Mouse (Mus musculus): ENCODE data around the gene Agap1. TPM values are rescaled to one million over a fixed set of nuclear protein-coding genes. Genes with fewer than 3 reads are reported as not detected.

Gene Agap1
- polyA plus RNA-seq, 1 experiment from 2014 or later: 49.8 TPM

DNA sequence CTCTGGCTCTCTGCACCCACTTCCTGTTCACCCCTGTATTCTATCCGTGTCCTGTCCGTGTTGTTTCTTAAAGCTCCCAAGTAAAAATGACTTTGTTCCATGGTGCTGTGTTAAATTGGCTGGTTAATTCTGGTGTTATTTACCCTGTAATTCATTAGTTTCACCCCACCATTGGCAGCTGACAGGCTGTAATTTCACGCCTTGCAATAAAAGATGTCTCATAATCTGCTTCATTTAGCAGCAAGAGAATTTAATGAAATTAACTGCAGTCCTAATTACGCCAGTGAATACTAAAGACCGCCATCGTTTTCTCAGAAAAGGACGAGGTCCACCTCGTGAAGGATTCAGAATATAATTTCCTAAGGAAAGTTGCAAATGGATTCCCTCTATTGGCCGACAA lies 245.6 kb downstream of the Agap1 start:
- no peak overlapping the region for H3K27ac ChIP-seq (replicated peaks)
- no peak overlapping the region for H3K4me2 ChIP-seq
- 0 out of 2 replicates have a peak, but pooled peaks cover 10% of the 10 kb centered on the region for H3K27me3 ChIP-seq
- H3K4me1 ChIP-seq (replicated peaks): peaks cover 45% of the 10 kb centered on the region
- ATAC-seq (ENCODE audit: low FRiP score, low read depth): no peak
- WGBS: 39% methylated on average over 9 of the region's 9 CpGs
- no peak overlapping the region for H3K4me3 ChIP-seq
- H3K9me3 ChIP-seq: no peaks in the 10 kb centered on the region
- H3K9ac ChIP-seq: no peak overlapping the region
- no peaks in the 10 kb centered on the region for H3K36me3 ChIP-seq

DNA sequence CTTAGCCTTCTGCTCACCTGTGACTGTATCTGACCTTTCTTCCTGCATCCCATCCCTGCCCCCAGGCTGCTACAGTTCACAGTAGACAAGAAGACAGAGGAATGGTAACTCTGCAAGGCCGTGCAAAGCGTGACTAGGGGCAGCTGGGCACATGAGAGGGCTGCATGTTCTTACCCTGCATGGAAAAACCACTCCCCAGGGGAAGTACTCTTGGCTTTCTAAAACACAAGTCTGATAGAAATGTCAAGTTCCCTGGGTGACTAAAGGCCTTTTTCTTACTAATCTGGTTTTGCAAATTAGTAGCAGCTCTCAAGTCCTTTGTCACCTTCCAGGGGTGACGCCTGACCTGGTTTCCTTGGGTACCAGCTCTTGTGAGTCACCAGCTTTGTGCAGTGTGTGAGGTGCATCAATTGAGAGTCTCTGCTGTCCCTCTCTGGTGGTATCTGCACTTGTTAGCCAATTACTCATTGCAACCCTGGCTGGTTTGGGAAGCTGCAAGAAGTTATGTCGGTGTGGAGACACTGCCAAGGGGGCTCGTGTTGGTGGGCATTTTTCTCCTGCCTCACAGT lies 246.6 kb downstream of the Agap1 start:
- Histone ChIP-seq H3K27ac (replicated peaks) (no peak overlapping the region), H3K4me3 (no peak overlapping the region), H3K9me3 (no peaks in the 10 kb centered on the region), H3K27me3 (0 out of 2 replicates have a peak, but pooled peaks cover 4% of the 10 kb centered on the region), H3K4me1 (replicated peaks) (peaks cover 45% of the 10 kb centered on the region), H3K9ac (no peak overlapping the region), H3K4me2 (no peak overlapping the region), H3K36me3 (no peaks in the 10 kb centered on the region)
- no peak for ATAC-seq (ENCODE audit: low FRiP score, low read depth)
- WGBS: 80% methylated on average over 5 of the region's 5 CpGs

DNA sequence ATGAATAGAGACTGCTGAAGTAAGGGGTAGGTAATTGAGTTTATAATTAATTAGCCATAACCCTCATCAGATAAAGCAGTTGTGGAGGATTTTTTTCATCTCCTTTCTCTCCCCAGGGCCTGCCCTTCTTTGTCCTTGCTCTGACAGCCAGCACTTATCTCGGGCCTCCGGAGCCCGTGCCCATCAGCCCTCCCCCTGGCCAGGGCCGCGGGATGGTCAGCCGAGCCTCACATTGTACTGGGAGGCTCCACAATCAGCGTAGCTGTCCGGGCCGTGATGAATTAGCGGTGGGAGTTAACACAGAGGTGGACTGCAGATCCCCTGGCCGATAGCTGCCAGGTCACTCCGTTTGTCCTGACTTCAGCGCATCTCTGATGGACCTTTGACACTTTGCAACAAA lies 248.7 kb downstream of the Agap1 start:
- H3K36me3 ChIP-seq: no peaks in the 10 kb centered on the region
- no peak for ATAC-seq (ENCODE audit: low FRiP score, low read depth)
- no peaks in the 10 kb centered on the region for H3K27me3 ChIP-seq
- no peaks in the 10 kb centered on the region for H3K9me3 ChIP-seq
- WGBS: 16% methylated on average over 13 of the region's 13 CpGs
- H3K27ac ChIP-seq (replicated peaks): no peak overlapping the region
- no peak overlapping the region for H3K4me3 ChIP-seq
- no peak overlapping the region for H3K4me2 ChIP-seq
- no peak overlapping the region for H3K9ac ChIP-seq
- peaks cover 53% of the 10 kb centered on the region for H3K4me1 ChIP-seq (replicated peaks)

DNA sequence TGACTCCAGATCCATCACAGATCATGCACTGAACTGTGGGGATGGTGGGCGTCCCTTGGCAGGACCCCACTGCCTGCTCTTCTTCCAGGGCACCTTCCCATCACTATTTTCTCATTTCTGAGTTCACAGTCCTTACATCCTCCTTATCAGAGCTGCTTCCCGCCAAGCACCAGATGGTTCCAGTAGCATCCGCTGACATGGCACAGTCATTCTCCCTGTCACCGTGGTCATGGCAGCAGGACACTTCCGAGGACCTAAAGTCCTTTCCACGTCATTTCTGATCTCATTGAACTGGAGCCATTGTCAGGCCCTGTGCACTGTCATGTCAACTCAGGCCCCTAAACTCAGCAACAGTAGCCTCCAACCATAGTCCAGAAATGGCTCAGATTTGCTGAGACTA lies 251.1 kb downstream of the Agap1 start:
- WGBS: 86% methylated on average over 6 of the region's 6 CpGs
- H3K27ac ChIP-seq (replicated peaks): no peak overlapping the region
- no peak for ATAC-seq (ENCODE audit: low FRiP score, low read depth)

DNA sequence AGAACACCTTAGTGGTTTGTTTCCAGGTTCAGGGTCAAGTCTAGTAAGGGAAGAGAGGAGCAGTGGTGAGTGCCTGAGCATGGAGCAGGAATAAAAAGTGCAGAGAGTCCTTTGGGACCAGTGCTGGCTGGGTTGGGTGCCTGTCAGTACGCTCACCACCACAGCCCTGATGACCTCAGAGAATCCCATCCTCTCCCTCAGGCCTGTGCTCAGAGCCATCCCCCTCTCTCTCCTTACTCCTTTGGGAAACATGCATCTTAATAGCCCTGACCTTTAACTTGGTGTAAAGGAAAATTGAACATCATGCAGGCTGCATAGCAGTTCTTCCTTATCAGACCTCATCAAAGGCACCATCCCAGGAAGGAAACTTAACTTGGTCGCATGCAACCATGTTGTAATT lies 252.3 kb downstream of the Agap1 start:
- Histone ChIP-seq H3K27me3 (no peaks in the 10 kb centered on the region), H3K36me3 (no peaks in the 10 kb centered on the region), H3K4me1 (replicated peaks) (peaks cover 35% of the 10 kb centered on the region), H3K4me2 (no peak overlapping the region), H3K9me3 (no peaks in the 10 kb centered on the region), H3K4me3 (no peak overlapping the region), H3K27ac (replicated peaks) (no peak overlapping the region), H3K9ac (no peak overlapping the region)
- WGBS: 73% methylated on average over 2 of the region's 2 CpGs
- no peak for ATAC-seq (ENCODE audit: low FRiP score, low read depth)

More for the DNA sequence above, 251.1 kb downstream of the Agap1 start:
- Histone ChIP-seq H3K4me3 (no peak overlapping the region), H3K9me3 (no peaks in the 10 kb centered on the region), H3K27me3 (no peaks in the 10 kb centered on the region), H3K9ac (no peak overlapping the region), H3K4me2 (no peak overlapping the region), H3K4me1 (replicated peaks) (peaks cover 45% of the 10 kb centered on the region), H3K36me3 (no peaks in the 10 kb centered on the region)

DNA sequence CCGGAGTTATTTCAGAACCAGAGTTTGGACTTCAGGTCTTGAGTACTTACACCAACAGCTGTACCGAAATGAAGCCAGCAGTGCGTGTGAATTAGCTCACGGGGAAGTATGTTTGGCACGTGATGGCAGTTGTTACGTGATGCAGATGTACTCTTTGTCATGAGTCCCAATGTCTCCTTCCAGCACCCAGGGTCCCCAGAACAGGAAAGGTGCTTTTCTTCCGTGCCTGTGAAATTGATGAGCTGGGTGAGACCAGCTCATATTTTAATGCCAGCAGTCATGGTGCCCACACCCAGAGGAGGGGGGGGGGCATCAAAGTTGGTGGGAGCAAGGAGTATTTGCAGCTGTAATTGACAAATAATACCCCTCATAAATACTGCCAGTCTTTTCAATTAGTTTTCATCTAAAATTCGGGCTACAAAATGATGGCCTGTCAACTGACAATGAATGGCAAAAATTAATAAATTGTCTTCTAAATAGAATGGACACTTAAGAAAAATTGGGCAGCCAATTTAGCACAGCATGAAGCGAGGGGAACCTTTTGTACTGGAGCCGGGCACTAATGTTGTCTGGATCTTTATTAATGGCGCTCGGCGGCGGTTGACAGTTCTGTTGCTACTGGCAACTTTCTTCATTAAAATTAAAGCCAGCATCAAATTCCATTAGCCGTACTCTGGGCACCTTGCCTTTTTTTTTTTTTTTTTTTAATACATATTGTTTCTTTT lies 253.3 kb downstream of the Agap1 start:
- WGBS: 32% methylated on average over 15 of the region's 15 CpGs
- Histone ChIP-seq H3K27ac (replicated peaks) (no peak overlapping the region), H3K27me3 (no peaks in the 10 kb centered on the region), H3K9me3 (no peaks in the 10 kb centered on the region), H3K36me3 (no peaks in the 10 kb centered on the region), H3K4me1 (replicated peaks) (peaks cover 25% of the 10 kb centered on the region), H3K4me2 (no peak overlapping the region), H3K9ac (no peak overlapping the region), H3K4me3 (no peak overlapping the region)
- ATAC-seq (ENCODE audit: low FRiP score, low read depth): no peak

DNA sequence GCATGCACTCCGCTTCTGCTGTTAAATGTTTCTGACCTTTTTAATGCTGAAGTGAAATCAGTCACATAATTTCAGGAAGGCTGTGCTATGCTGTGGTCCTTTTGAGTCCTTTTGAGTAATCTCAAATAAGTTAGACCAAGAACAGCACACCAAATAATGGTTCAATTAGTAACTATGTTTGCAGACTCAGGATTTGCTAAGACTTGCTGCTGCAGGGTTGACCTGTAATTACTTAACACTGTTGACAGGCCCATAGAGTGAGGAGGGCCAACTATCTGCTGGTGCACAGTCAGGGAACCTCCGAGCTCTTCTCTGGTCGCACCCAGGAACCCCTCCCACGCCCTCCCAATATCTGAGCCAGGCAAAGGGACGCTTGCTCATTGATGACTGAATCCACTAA lies 255.2 kb downstream of the Agap1 start:
- Histone ChIP-seq H3K4me1 (replicated peaks) (peaks cover 34% of the 10 kb centered on the region), H3K4me3 (no peak overlapping the region), H3K4me2 (no peak overlapping the region), H3K9ac (no peak overlapping the region), H3K36me3 (no peaks in the 10 kb centered on the region), H3K9me3 (no peaks in the 10 kb centered on the region), H3K27me3 (no peaks in the 10 kb centered on the region), H3K27ac (replicated peaks) (no peak overlapping the region)
- WGBS: 56% methylated on average over 5 of the region's 5 CpGs
- no peak for ATAC-seq (ENCODE audit: low FRiP score, low read depth)

DNA sequence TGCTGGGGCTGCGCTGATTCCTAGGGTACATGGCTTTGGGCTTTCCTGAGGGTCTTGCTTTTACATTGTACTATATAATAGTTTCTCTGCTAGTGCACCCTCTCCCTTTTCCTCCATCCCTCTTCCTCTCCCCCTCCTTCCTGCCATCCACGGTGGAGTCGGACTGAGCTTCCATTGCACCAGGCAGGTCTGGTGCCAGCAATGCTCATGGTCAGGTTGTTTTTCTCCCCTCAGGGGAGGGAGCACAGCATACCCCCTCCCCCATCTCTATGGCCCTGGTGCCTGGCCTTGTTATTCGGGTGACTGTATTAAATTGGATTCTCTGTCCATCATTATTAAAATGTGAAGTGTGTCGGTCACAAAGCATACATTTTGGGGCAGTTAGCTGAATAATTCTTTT lies 259.1 kb downstream of the Agap1 start:
- ATAC-seq (ENCODE audit: low FRiP score, low read depth): no peak
- H3K4me2 ChIP-seq: no peak overlapping the region

DNA sequence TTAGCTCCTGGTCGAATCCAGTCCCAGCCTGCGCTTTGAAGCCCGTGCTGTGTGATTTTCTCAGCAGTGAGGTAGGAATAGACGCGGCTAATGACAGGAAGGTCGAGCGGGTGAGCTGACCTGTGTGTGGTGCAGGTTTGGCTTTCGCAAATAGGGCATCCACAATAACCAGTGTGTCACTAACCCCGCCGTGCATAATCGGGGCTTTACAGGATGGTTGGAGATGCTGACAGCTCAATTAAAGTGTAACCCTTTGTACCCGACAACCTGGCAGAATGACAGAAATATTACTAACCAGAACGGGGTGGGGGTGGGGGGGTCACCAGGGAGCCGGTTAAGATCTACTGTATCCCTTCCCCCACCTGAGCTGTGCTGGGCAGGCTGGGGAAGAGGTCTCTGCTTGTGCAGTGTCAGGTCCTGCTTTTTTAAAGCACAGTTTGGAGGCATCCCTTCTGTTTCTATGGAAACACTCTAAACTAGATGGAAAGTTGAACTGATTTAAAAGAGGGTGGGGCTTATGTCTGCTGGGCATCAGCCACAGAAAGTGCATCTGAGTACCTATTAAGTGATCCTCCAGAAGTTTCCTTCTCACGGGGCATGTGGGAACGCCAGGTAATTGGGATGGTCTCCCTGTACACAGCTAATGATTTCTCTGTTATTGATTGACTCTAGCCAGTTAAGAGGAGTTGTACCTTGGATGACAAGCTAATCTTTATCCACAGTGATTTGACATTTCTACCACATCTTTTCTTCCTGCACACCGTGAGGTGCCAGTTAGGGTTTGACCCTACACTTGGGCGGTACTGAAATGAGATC lies 259.8 kb downstream of the Agap1 start:
- Histone ChIP-seq H3K9me3 (no peaks in the 10 kb centered on the region), H3K4me1 (replicated peaks) (peaks cover 53% of the 10 kb centered on the region), H3K27ac (replicated peaks) (no peak overlapping the region), H3K4me3 (no peak overlapping the region), H3K9ac (no peak overlapping the region), H3K27me3 (no peaks in the 10 kb centered on the region), H3K36me3 (no peaks in the 10 kb centered on the region), H3K4me2 (no peak overlapping the region)
- WGBS: 37% methylated on average over 18 of the region's 18 CpGs
- ATAC-seq (ENCODE audit: low FRiP score, low read depth): peak; percentile 48; the same call in 1 of the 2 replicates

More for the DNA sequence above, 259.1 kb downstream of the Agap1 start:
- H3K36me3 ChIP-seq: no peaks in the 10 kb centered on the region
- H3K27ac ChIP-seq (replicated peaks): no peak overlapping the region
- no peaks in the 10 kb centered on the region for H3K9me3 ChIP-seq
- H3K4me3 ChIP-seq: no peak overlapping the region
- peaks cover 48% of the 10 kb centered on the region for H3K4me1 ChIP-seq (replicated peaks)
- H3K9ac ChIP-seq: no peak overlapping the region
- no peaks in the 10 kb centered on the region for H3K27me3 ChIP-seq
- 53% methylated on average over 5 of the region's 5 CpGs for WGBS

DNA sequence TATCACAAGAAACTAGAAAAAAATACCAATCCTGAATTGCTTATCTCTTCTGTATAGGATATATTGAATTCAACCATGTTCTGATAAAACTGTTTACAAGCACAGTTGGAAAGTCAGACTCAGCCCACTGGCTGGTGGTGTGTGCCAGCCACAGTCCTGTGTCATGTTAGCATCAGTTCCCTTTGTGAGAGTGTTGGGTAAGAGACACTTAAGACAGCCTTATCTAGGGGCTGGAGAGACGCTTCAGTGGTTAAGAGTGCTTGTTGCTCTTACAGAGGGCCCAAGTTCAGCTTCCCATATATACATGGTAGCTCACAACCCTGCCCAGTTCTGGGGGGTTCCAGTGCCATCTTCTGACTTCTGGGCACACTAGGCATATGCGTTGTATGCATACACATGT lies 261.6 kb downstream of the Agap1 start:
- WGBS: 96% methylated on average over 2 of the region's 2 CpGs

DNA sequence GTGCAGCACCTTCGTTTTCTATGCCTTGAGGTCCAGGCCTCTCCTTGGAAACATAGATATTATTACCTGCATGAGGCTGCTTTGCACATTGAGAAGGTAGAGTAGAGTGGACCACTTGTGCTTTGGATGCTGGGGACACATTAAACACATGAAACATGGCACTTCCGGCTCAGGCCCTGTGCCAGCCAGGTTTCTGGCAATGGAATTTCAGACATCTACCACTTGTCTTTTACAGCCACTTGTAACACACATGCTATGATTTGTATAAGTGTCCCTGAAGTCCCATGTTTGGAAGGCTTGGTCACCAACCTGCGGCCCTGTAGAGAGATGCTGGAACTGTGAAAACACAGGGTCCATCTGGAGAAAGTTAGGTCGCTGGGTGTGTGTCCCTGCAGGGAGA lies 262.5 kb downstream of the Agap1 start:
- Histone ChIP-seq H3K9ac (no peak overlapping the region), H3K4me1 (replicated peaks) (peaks cover 47% of the 10 kb centered on the region), H3K27me3 (no peaks in the 10 kb centered on the region), H3K9me3 (no peaks in the 10 kb centered on the region), H3K27ac (replicated peaks) (no peak overlapping the region), H3K4me3 (no peak overlapping the region), H3K4me2 (no peak overlapping the region), H3K36me3 (no peaks in the 10 kb centered on the region)
- ATAC-seq (ENCODE audit: low FRiP score, low read depth): no peak
- WGBS: 92% methylated on average over 4 of the region's 4 CpGs

More for the DNA sequence above, 261.6 kb downstream of the Agap1 start:
- peaks cover 47% of the 10 kb centered on the region for H3K4me1 ChIP-seq (replicated peaks)
- H3K27ac ChIP-seq (replicated peaks): no peak overlapping the region
- H3K36me3 ChIP-seq: no peaks in the 10 kb centered on the region
- H3K9me3 ChIP-seq: no peaks in the 10 kb centered on the region
- H3K27me3 ChIP-seq: no peaks in the 10 kb centered on the region
- H3K9ac ChIP-seq: no peak overlapping the region
- no peak overlapping the region for H3K4me2 ChIP-seq
- no peak for ATAC-seq (ENCODE audit: low FRiP score, low read depth)
- H3K4me3 ChIP-seq: no peak overlapping the region

DNA sequence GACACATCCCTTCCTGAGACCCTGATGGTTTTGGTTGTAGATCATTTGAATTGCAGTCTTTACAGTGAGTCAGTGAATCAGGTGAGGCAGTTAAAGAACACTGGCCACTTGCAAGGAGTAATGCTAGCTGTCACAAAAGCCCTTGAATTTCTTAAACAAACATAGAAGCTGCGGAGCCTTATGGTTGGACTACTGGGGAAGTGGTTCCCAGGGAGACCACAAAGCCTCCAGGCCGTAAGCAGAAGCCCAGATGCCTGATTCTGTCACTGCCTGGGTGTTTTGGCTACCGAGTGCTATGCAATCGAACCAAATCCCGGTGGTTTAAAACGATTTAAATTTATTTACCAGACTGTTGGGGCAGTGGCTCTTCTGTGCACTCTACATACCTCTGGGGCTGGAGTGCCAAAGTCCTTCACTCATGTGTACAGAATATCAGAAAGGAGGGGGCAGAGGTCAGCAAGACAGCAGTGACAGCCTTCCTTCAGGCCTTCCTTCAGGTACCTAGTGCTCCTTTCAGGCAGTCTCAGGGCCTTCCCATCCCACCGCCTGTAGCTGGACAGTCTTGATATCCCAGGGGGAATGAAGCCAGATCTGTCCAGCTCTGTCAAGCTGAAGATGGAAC lies 264.3 kb downstream of the Agap1 start:
- H3K4me1 ChIP-seq (replicated peaks): peaks cover 37% of the 10 kb centered on the region
- H3K4me2 ChIP-seq: no peak overlapping the region
- no peaks in the 10 kb centered on the region for H3K9me3 ChIP-seq
- no peak overlapping the region for H3K4me3 ChIP-seq
- H3K9ac ChIP-seq: no peak overlapping the region
- no peak for ATAC-seq (ENCODE audit: low FRiP score, low read depth)
- WGBS: 48% methylated on average over 7 of the region's 7 CpGs
- no peaks in the 10 kb centered on the region for H3K27me3 ChIP-seq
- H3K36me3 ChIP-seq: no peaks in the 10 kb centered on the region
- H3K27ac ChIP-seq (replicated peaks): no peak overlapping the region

All from hindbrain, embryonic 15.5 days (tissue).